Mouse (Mus musculus) adrenal gland, adult 2 months (tissue): ENCODE measurements around the gene Pdgfb. TPM values are rescaled to one million over a fixed set of nuclear protein-coding genes. Genes with fewer than 3 reads are reported as not detected.

Source experiments
- DNase-seq: peaks from one replicate; pipeline ENCODE4 v3.0.0; 2021
- microRNA-seq, 2 experiments: library from miRNA; unstranded; fragments of <30 nt; microRNA quantifications; one replicate each; pipeline ENCODE4 v1.2.0; 2021
- polyA plus RNA-seq: library from polyadenylated mRNA; depleted of rRNA; stranded (reverse); fragments of >200 nt; gene quantifications from 2 replicates; pipeline ENCODE4 v1.2.3, GENCODE M21; 2012; rRNA removed
- total RNA-seq, 2 experiments: library from RNA; stranded (reverse); gene quantifications; 2 replicates each; pipeline ENCODE4 v1.2.3; 2021

Gene Pdgfb
- total and polyA plus RNA-seq, 3 experiments: 30.3 to 63.8 (median 54.0) TPM

DNA sequence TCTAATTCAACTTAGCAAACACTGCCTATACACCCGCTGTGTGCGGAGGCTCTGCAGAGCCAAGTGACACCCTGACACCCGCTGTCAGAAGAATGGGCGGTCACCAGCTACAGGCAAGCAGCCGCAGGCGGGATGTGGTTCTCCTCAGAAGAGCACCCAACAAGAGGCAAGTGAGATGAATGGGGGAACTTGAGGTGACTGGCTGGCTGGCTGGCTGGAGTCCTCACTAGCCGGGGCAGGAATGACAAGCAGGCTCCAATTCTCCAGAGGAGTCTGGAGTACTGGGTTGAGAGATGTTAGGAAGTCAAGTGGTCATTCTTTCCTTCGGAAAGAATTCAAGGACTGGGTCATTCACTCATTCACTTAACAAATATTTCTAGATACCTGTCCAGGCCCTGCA, 58.2 kb downstream of the Pdgfb start:
- no peak for DNase-seq

DNA sequence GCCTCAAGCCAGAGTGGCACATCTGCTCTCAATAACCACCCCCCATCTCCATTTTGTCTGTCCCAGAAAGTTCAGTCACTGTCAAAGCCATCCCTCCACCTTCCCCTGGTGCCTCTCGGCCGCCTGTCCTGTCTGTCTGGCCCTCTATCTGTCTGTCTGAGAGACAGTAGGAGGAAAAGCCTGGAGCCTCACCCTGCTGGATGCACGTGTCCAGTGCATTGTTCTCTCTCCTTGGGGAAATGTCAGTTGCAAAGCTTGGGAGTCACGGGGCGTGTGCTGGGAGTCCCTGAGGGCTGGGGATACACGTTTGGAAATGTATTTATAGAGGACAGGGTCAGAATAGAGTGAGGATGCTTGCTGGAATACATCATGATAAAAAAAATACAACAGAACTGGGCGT, 61.3 kb downstream of the Pdgfb start:
- no peak for DNase-seq

DNA sequence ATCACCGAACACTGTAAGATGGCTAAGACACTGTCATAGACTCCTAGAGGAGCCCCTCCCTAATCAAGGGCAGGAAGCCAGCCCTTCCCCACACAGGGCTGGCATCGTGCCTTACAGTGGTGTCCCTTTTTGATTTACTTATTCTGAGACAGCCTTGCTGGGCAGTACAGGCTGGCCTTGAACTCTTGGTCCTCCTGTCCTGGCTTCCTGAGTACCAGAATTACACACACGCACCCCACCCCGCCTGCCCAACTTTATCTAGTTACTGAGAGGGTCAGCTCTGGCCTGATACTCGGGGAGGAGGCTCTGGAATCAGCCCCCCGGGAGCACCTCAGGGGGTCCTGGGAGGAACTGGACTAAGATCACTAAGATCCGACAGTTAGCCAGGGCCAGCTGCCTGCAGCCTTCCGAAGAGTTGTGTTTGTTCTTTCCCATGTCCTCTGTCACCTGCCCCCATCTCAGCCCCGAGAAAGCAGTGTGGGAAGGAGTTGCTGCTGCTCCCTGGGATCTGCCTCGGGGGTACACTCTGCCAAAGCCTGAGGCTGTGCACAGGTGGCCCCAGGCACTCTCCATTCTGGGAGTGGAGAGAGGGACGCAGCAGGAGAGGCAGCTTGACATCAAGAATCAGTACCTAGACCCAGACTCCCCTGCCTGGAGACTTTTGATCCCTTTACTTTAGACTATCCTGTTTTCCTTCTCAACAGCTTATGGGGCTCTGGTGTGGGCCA, 62.1 kb downstream of the Pdgfb start:
- peak; percentile 93 for DNase-seq

DNA sequence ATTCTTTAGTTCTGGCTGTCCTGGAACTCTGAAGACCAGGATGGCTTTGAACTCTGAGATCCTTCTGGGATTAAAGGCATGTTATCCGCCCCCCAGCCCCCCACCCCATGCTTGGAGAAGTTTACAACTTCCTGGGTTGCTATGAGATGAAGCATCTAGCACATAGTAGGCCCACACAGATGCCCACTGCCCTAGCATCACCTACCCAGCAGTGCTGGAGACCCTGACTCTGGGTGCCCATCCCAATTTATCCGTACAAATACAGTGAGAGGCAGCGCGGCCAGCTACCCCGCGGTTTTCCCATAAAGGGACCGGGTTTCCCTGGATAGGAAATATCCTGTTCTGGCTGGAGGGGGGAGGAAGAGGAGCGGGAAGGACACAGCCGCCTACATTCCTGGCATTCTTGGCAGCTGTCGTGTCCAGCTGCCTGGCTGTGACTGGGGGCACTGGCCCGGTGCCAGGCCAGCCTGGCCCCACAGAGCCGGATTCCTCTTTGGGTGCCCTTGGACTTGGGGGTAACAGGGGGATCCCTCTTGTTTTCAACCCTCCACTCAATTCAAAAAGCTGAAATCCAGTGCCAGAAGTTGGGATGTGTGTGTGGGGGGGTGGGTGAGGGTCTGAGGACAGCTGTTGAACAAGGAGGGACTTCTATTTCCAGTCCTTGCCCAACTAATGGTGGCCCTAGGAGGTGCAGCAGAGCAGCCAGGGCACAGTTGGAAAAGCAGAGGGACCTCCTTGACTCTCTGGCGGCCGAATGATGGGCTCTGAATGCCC, 62.9 kb downstream of the Pdgfb start:
- peak; percentile 84 for DNase-seq

DNA sequence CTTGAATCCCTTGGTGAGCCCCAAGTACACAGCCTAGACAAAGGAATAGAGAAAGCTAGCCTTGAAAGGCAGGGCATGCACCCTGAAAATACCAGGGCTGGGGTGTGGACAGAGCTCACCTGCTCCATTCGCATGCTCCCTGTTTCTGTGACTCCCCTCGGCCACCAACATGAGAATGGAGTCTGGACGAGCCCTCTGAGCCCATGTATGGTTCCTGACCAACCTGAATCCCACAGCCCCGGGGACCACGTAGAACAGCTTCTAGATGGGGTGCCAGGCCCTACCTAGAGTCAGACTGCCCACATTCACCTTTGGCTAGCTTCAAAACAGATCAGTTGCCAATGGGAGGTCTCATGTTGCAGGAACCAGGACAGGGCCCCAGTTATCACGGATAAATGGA, 63.6 kb downstream of the Pdgfb start:
- no peak for DNase-seq

DNA sequence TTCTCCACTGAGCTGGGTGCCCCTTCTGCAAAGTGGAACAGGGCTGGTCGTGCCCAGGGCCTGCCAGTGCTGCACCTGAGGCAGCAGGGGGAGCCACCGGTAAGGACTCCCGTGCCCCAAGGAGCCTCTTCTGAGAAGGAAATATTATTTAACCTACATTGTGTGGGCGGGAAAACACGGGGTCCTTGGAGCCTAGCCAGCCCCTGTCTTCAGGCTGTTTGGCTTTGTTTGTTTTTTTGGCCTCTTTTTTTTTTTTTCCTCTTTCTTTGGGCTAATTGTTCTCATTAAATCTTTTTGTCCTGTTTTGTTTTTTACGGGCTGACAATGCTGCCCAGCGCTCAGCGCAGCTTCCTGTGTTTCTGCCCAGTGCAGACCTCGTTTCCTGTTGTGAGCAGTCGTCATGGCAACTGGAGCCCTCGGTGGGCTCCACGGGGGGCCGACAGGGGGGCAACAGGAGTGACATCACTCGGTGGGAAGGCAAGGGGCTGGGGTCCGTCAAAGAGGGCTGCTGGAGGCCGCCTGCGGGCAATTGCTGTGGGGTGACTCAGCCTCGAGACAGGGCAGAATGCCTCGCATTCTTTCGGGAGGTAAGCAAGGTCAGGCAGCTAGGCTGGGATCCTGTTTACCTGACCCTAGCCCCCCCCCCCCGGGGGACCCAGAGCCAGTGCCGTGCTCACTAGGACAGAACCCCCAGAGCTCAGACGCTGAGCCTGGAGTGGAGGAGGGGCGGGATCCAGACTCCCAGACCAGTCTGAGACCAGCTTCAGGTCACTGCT, 64.3 kb downstream of the Pdgfb start:
- peak; percentile 81 for DNase-seq

DNA sequence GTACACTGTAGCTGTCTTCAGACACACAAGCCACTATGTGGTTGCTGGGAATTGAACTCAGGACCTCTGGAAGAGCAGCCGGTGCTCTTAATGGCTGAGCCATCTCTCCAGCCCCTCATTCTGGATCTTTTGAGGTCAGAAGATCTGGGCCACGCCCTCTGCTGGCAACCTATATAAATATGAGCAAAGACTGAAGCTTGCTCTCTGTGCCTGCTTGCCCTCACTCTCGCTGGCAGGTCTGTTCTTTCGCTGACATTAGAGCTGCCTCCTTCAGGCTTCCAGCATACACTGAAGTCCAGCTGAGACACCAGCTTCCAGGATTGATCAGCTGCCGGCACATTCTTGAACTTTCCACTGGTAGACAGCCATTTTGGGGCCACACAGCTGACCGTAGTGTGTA, 67.1 kb downstream of the Pdgfb start:
- no peak for DNase-seq

DNA sequence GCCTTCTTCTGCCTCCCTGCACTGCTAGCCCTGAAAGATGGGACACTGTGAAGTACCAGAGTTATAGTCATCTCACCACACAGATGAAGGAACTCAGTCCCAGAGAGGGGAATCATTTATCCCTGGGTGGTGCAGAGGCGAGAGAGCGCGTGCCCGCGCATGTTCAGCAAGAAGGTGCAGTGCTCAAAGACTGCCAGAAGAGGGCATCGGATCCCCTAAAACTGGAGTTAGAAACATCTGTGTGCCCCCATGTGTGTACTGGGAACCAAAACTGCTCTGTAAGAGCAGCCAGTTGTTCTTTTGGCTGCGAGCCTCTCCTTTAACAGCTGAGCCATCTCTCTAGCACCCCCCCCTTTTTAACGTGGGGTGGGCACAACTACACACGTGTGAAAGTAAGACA, 68.0 kb downstream of the Pdgfb start:
- DNase-seq: no peak

DNA sequence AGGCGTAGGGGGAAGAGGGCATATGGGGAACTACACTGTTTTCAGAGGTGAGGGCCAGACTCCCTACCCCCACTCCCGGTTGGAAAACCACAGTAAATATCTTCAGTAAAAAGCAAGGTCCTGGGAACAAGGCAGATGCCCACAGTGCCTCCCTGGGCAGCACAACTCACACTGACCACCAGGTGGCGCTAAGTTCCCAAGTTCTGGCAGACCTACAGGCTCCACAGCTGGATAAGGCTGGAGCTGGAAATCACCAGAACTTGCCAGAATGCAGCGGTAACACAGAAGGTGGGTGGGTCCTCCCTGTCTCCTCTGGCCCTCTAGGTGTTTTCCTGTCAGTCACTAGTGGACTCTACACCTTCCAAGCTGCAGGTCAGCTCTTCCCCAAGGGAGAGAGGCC, 68.8 kb downstream of the Pdgfb start:
- DNase-seq: peak; percentile 91

Small RNAs within 50 kb of the gene (microRNA-seq; reads per million reads assigned to microRNA genes)
- 2.4 to 2.5 reads per million in 2 experiments for gene Mir7213

Other genes with a start within 250 kb of the Pdgfb start
- 10 to 100 TPM; 13.9 to 24.8 TPM for gene Dnal4, start 237.1 kb downstream of the Pdgfb start, total RNA-seq
- gene Dnal4, start 237.1 kb downstream of the Pdgfb start, polyA plus RNA-seq: 39.9 and 43.0 TPM in 2 replicates
- 1 to 10 TPM; 4.4 to 7.9 TPM for gene Nptxr, start 210.2 kb downstream of the Pdgfb start, total RNA-seq
- 5.5 and 6.3 TPM in 2 replicates for gene Nptxr, start 210.2 kb downstream of the Pdgfb start, polyA plus RNA-seq
- gene Npcd, start 180.7 kb downstream of the Pdgfb start, total RNA-seq: 1 to 10 TPM; 1.2 to 2.0 TPM
- 13.4 and 14.6 TPM in 2 replicates for gene Npcd, start 180.7 kb downstream of the Pdgfb start, polyA plus RNA-seq
- 10 to 100 TPM; 46.2 to 67.3 TPM for gene Cbx6, start 180.3 kb downstream of the Pdgfb start, total RNA-seq
- 105 and 106 TPM in 2 replicates for gene Cbx6, start 180.3 kb downstream of the Pdgfb start, polyA plus RNA-seq
- 10 to 100 TPM; 13.1 to 16.5 TPM for gene Apobec3, start 123.3 kb downstream of the Pdgfb start, total RNA-seq
- 5.2 and 6.7 TPM in 2 replicates for gene Apobec3, start 123.3 kb downstream of the Pdgfb start, polyA plus RNA-seq
- 10 to 100 TPM; 15.6 to 29.8 TPM for gene Cbx7, start 43.9 kb downstream of the Pdgfb start, total RNA-seq
- gene Cbx7, start 43.9 kb downstream of the Pdgfb start, polyA plus RNA-seq: 35.2 and 41.3 TPM in 2 replicates
- gene Syngr1, start 76.4 kb upstream of the Pdgfb start, total RNA-seq: 10 to 100 TPM; 24.4 to 47.8 TPM
- 86.9 and 119 TPM in 2 replicates for gene Syngr1, start 76.4 kb upstream of the Pdgfb start, polyA plus RNA-seq
- 100 to 1,000 TPM; 376 to 618 TPM for gene Rpl3, start 76.9 kb upstream of the Pdgfb start, total RNA-seq
- 500 and 520 TPM in 2 replicates for gene Rpl3, start 76.9 kb upstream of the Pdgfb start, polyA plus RNA-seq
- gene Tab1, start 118.2 kb upstream of the Pdgfb start, total RNA-seq: 10 to 100 TPM; 11.4 to 23.2 TPM
- gene Tab1, start 118.2 kb upstream of the Pdgfb start, polyA plus RNA-seq: 19.6 and 23.4 TPM in 2 replicates
- 10 to 100 TPM in 1 of 2 experiments, 1 to 10 TPM in 1; 7.6 to 12.4 TPM for gene Mgat3, start 158.7 kb upstream of the Pdgfb start, total RNA-seq
- gene Mgat3, start 158.7 kb upstream of the Pdgfb start, polyA plus RNA-seq: 8.1 and 8.2 TPM in 2 replicates
- 10 to 100 TPM; 38.7 to 47.7 TPM for gene Mief1, start 219.0 kb upstream of the Pdgfb start, total RNA-seq
- gene Mief1, start 219.0 kb upstream of the Pdgfb start, polyA plus RNA-seq: 17.1 and 17.8 TPM in 2 replicates
- 10 to 100 TPM in 1 of 2 experiments, 1 to 10 TPM in 1; 6.8 to 20.2 TPM for gene AC140267.1, start 220.9 kb upstream of the Pdgfb start, total RNA-seq
- gene AC140267.1, start 220.9 kb upstream of the Pdgfb start, polyA plus RNA-seq: not detected in 2 replicates
- 100 to 1,000 TPM; 144 to 366 TPM for gene Atf4, start 240.2 kb upstream of the Pdgfb start, total RNA-seq
- 159 and 166 TPM in 2 replicates for gene Atf4, start 240.2 kb upstream of the Pdgfb start, polyA plus RNA-seq
- 10 to 100 TPM; 41.8 to 45.8 TPM for gene Rps19bp1, start 249.3 kb upstream of the Pdgfb start, total RNA-seq
- 20.0 and 21.3 TPM in 2 replicates for gene Rps19bp1, start 249.3 kb upstream of the Pdgfb start, polyA plus RNA-seq